Mouse (Mus musculus): Measurements from ENCODE around the gene Prkn.

DNA sequence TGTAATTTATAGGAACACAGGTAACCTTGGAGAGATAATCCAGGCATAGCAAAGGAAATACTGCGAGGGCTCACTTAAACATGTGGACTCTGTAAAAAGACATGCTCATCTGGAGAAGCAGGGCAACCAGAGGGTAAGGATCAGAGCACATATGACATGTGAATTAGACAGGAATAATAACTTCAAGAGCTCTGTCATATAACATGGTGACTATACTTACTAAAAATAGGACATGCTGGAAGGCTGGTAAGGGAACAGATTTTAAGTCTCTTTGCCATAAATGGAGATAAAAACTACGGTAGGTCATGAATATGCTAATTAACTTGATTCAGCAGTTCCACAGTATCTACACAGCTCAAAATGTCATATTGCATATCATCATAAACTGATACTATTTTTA, 777.4 kb downstream of the Prkn start:
- TF ChIP-seq KAT2A (conservative IDR thresholded peaks at IDR 0.05; ENCODE audit: low read depth, low read length) (no peak), CTCF (IDR thresholded peaks at IDR 0.05 in 2 of 3, conservative IDR thresholded peaks at IDR 0.05 in 1 of 3; ENCODE audit: control insufficient read depth in 1 of 3, insufficient read depth in 1 of 3, low read depth in 2 of 3, low read length in 3 of 3, poor library complexity in 1 of 3, severe bottlenecking in 1 of 3) (no peak), ETS1 (IDR thresholded peaks at IDR 0.05; ENCODE audit: low read depth, low read length) (no peak), NRF1 (IDR thresholded peaks at IDR 0.05; ENCODE audit: insufficient read depth, low read depth, low read length, poor library complexity, severe bottlenecking) (no peak)

Data from MEL (cell line).